Mouse (Mus musculus) lung, embryonic 14.5 days (tissue): ENCODE measurements around the gene Mtmr3. TPM values are rescaled to one million over a fixed set of nuclear protein-coding genes. Genes with fewer than 3 reads are reported as not detected.
"Not testable (repeated sequence)": the region's sequence is repeated elsewhere in the genome, so short reads cannot be mapped to it uniquely, and the experiment has no call there.

Experiments used
- ATAC-seq: fragments of 200-750 bp; cut with Nextera tagmentation; 2 replicates; pipeline ENCODE4 v1.8.0; 2017; ENCODE audit warnings: mild to moderate bottlenecking, moderate TSS enrichment, moderate library complexity; ENCODE audit not compliant: insufficient read depth
- DNase-seq: peaks from one replicate; pipeline ENCODE4 v3.0.0-alpha.2; 2015
- H3K27ac ChIP-seq: fragments of 300-500 bp; sonication (generic); 2 replicates; pipeline ENCODE4 v1.5.1; 2014; ENCODE audit warnings: low read depth, mild to moderate bottlenecking, moderate library complexity
- H3K27me3 ChIP-seq: fragments of 300-500 bp; sonication (generic); 2 replicates; pipeline ENCODE4 v1.6.1; 2014; ENCODE audit warnings: low read length, control low read depth; ENCODE audit not compliant: insufficient read depth
- H3K36me3 ChIP-seq: fragments of 300-500 bp; sonication (generic); 2 replicates; pipeline ENCODE4 v1.6.1; 2014; ENCODE audit warnings: control low read depth; ENCODE audit not compliant: insufficient read depth
- H3K4me1 ChIP-seq: fragments of 300-500 bp; sonication (generic); 2 replicates; pipeline ENCODE4 v1.6.1; 2014; ENCODE audit warnings: antibody characterized with exemption, control low read depth; ENCODE audit not compliant: insufficient read depth
- H3K4me2 ChIP-seq: fragments of 300-500 bp; sonication (generic); 2 replicates; pipeline ENCODE4 v1.6.1; 2014; ENCODE audit warnings: mild to moderate bottlenecking
- H3K4me3 ChIP-seq: fragments of 300-500 bp; sonication (generic); 2 replicates; pipeline ENCODE4 v1.5.1; 2014; ENCODE audit warnings: low read depth, low read length
- H3K9ac ChIP-seq: fragments of 300-500 bp; sonication (generic); 2 replicates; pipeline ENCODE4 v1.6.1; 2014
- H3K9me3 ChIP-seq: fragments of 300-500 bp; sonication (generic); 2 replicates; pipeline ENCODE4 v1.6.1; 2016; ENCODE audit warnings: low read depth, low read length, control low read depth
- CTCF ChIP-seq: IDR thresholded peaks from 2 replicates; pipeline ENCODE4 v1.5.1; 2016; ENCODE audit warnings: antibody characterized with exemption, low read depth
- WGBS: fragments of 180-500 bp; shearing (Covaris S2); extraction: QIAGEN DNeasy Blood & Tissue Kit; methylation state at CpG from one replicate; pipeline ENCODE4 v1.1.7; 2014; 5-methylcytosine and 5-hydroxymethylcytosine counted together
- polyA plus RNA-seq: library from polyadenylated mRNA; unstranded; fragments of >200 nt; fragmentation: Nextera tagmentation; extraction: Ambion mirVana; gene quantifications from 2 replicates; pipeline ENCODE4 v1.2.1, GENCODE M21; 2014

The Mtmr3 gene
- polyA plus RNA-seq, 1 experiment from 2014 or later, result 32.1 TPM

GRCm38 (mm10) chr11:4545976-4546375, 48.7 kb downstream of the Mtmr3 start:
- no peaks in the 10 kb centered on the region for H3K4me1 ChIP-seq
- 68% methylated on average over 3 of the region's 3 CpGs for WGBS
- no peak for TF ChIP-seq CTCF

GRCm38 (mm10) chr11:4545401-4545800, 49.3 kb downstream of the Mtmr3 start:
- Histone ChIP-seq H3K9ac (no peak overlapping the region), H3K4me3 (no peak overlapping the region), H3K27ac (no peak overlapping the region), H3K4me1 (no peaks in the 10 kb centered on the region), H3K4me2 (no peak overlapping the region), H3K36me3 (no peaks in the 10 kb centered on the region), H3K9me3 (no peaks in the 10 kb centered on the region), H3K27me3 (no peaks in the 10 kb centered on the region)
- 51% methylated on average over 4 of the region's 4 CpGs for WGBS
- DNase-seq, result no peak
- no peak for TF ChIP-seq CTCF
- no peak for ATAC-seq

More at GRCm38 (mm10) chr11:4545976-4546375, 48.7 kb downstream of the Mtmr3 start:
- Histone ChIP-seq H3K4me3 (no peak overlapping the region), H3K9ac (no peak overlapping the region), H3K4me2 (no peak overlapping the region), H3K27me3 (no peaks in the 10 kb centered on the region), H3K36me3 (no peaks in the 10 kb centered on the region), H3K27ac (no peak overlapping the region), H3K9me3 (no peaks in the 10 kb centered on the region)
- ATAC-seq (no peak), DNase-seq (no peak)

- 75% methylated on average over 1 of the region's 1 CpGs for WGBS
- H3K27ac ChIP-seq, H3K27me3 ChIP-seq, DNase-seq, H3K4me3 ChIP-seq, H3K4me1 ChIP-seq, ATAC-seq, H3K9me3 ChIP-seq, H3K36me3 ChIP-seq, H3K9ac ChIP-seq, H3K4me2 ChIP-seq: not testable (repeated sequence)
Observed at GRCm38 (mm10) chr11:4544627-4544921, 50.1 kb downstream of the Mtmr3 start.

GRCm38 (mm10) chr11:4543746-4544626, 50.7 kb downstream of the Mtmr3 start:
- Histone ChIP-seq H3K4me3 (no peak overlapping the region), H3K27me3 (no peaks in the 10 kb centered on the region), H3K9me3 (no peaks in the 10 kb centered on the region), H3K4me2 (no peak overlapping the region), H3K9ac (no peak overlapping the region), H3K4me1 (no peaks in the 10 kb centered on the region), H3K27ac (peak overlapping the region; percentile 4; the same call in 1 of the 2 replicates), H3K36me3 (no peaks in the 10 kb centered on the region)
- ATAC-seq, result no peak
- 71% methylated on average over 7 of the region's 7 CpGs for WGBS
- no peak for TF ChIP-seq CTCF
- no peak for DNase-seq

- H3K9me3 ChIP-seq, result no peaks in the 10 kb centered on the region
- DNase-seq (no peak), ATAC-seq (no peak; the same call in 1 of the 2 replicates)
- no peak overlapping the region for H3K4me3 ChIP-seq
- no peak overlapping the region for H3K9ac ChIP-seq
- no peaks in the 10 kb centered on the region for H3K36me3 ChIP-seq
- no peaks in the 10 kb centered on the region for H3K27me3 ChIP-seq
- H3K27ac ChIP-seq, result no peak overlapping the region; the same call in 1 of the 2 replicates
- H3K4me2 ChIP-seq, result no peak overlapping the region
- WGBS, result 83% methylated on average over 2 of the region's 2 CpGs
- TF ChIP-seq CTCF, result no peak
- H3K4me1 ChIP-seq, result no peaks in the 10 kb centered on the region
Observed at GRCm38 (mm10) chr11:4543040-4543551, 51.6 kb downstream of the Mtmr3 start.

GRCm38 (mm10) chr11:4536645-4537044, 58.0 kb downstream of the Mtmr3 start:
- ATAC-seq (no peak), DNase-seq (no peak)
- Histone ChIP-seq H3K9me3 (no peaks in the 10 kb centered on the region), H3K36me3 (no peaks in the 10 kb centered on the region), H3K4me3 (no peak overlapping the region), H3K4me2 (no peak overlapping the region), H3K4me1 (no peaks in the 10 kb centered on the region), H3K27me3 (no peaks in the 10 kb centered on the region), H3K27ac (no peak overlapping the region), H3K9ac (no peak overlapping the region)
- WGBS, result 76% methylated on average over 1 of the region's 1 CpGs
- TF ChIP-seq CTCF, result no peak

GRCm38 (mm10) chr11:4527132-4527531, 67.5 kb downstream of the Mtmr3 start:
- no peak for TF ChIP-seq CTCF
- ATAC-seq, result no peak
- H3K9ac ChIP-seq, result no peak overlapping the region
- no peaks in the 10 kb centered on the region for H3K9me3 ChIP-seq
- H3K4me3 ChIP-seq, result no peak overlapping the region
- WGBS, result 92% methylated on average over 3 of the region's 3 CpGs
- H3K27ac ChIP-seq, result no peak overlapping the region
- no peaks in the 10 kb centered on the region for H3K4me1 ChIP-seq
- DNase-seq, result no peak
- H3K4me2 ChIP-seq, result no peak overlapping the region
- H3K36me3 ChIP-seq, result peaks cover 46% of the 10 kb centered on the region
- H3K27me3 ChIP-seq, result no peaks in the 10 kb centered on the region
